Mouse (Mus musculus): ENCODE measurements around the gene Nras. TPM values are rescaled to one million over a fixed set of nuclear protein-coding genes. Genes with fewer than 3 reads are reported as not detected.

Nras gene
- polyA plus RNA-seq, 1 experiment from 2014 or later, result 125 TPM

DNA sequence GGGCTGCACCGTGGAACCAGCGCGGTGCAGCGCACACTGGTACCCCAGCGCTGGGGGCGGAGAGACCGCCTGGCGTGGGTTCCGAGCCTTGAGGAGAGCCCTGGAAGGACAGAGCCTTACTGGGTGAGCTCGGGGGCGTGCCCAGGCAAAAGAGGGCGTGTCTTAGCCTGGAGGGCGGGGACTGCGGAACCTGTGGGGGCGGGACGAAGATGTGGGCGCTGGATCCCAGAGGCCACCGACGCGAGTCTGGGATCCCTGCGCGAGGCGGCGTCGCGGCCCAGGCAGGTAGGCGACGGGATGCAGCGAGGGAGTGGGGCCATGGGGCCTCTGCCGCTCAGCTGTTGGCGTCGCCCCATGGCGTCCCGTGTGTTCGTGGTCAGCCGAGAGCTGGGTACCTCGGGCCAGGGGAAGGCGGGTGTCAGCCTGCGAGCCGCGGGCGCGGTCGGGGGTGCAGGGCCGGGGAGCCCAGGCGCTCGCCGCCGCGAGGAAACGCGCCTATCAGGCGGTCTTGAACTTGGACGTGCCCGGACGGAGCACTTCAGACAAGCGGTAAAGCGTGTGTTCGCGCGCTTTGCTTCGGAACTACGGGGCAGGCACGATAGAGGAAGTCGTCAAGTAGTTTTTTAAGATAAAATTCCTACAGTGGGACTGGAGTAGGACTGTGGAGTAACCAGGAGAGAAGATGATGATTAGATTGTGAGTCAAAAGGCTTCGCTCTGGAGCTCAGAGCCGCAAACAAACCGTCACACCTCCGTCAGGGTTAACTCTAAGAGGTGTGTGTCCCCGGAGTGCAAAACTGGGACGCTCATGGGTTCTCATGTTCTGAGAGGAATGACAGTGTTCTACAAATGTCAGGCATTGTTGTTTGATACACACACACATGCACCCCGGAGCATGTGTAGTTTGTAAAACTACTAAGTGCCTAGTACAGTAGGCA lies 44.6 kb downstream of the Nras start, which contains the start of gene Dennd2c:
Gene Dennd2c, plus strand, starts transcription at position 151 of the 937 bp plus-strand sequence.
- Histone ChIP-seq H3K4me1 (replicated peaks; ENCODE audit: control insufficient read depth, insufficient read depth, low read length) (peaks cover 12% of the 10 kb centered on the region), H3K9ac (replicated peaks; ENCODE audit: low read depth, low read length) (peak within 1 kb of the TSS; percentile 64), H3K9me3 (ENCODE audit: control insufficient read depth, low read length) (no peaks in the 10 kb centered on the region), H3K36me3 (ENCODE audit: control insufficient read depth, insufficient read depth) (no peaks in the 10 kb centered on the region), H3K4me2 (ENCODE audit: low read length) (peak within 1 kb of the TSS; percentile 97), H3K27ac (ENCODE audit: low read length) (no peak within 1 kb of the TSS), H3K4me3 (replicated peaks; ENCODE audit: low read length) (peak within 1 kb of the TSS; percentile 66), H3K27me3 (replicated peaks; ENCODE audit: control insufficient read depth, insufficient read depth, low read length) (peaks cover 12% of the 10 kb centered on the region; the same call in 1 of the 2 replicates)
- peak; percentile 94 for ATAC-seq
- WGBS, result under 1% methylated on average over 71 of the region's 72 CpGs

DNA sequence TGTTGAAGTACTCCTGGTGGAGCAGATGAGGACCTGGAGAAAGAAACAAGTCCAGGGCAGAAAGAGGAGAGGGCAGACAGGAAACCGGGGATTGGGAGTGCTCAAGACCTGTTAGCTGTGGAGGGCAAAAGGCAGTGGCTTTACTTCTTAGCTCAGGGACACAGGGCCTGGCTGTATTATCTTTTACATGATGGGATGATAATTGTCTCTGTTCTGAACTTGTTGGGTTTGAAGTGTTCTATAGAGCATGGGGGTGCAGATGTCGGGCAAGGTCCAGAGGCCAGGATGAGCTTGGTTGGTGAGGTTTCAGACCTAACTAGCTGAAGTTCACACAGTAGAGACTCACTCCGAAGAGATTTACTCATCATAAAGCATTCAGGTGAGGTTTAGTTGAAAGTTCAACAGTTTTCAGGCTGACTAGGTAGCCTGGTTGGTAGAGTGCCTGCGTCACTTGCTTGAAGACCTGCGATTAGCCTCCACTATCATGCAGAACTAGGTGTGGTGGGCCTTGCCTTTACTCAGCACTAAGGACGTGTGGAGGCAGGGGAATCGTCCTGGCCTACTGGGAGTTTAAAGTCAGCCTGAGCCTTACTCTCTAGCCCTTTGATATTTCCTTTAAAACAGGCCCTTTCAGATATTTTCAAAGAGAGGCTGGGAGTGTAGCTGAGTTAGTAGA lies 49.6 kb downstream of the Nras start:
- no peak for ATAC-seq
- no peak overlapping the region for H3K9ac ChIP-seq (replicated peaks; ENCODE audit: low read depth, low read length)
- WGBS, result 88% methylated on average over 7 of the region's 7 CpGs

DNA sequence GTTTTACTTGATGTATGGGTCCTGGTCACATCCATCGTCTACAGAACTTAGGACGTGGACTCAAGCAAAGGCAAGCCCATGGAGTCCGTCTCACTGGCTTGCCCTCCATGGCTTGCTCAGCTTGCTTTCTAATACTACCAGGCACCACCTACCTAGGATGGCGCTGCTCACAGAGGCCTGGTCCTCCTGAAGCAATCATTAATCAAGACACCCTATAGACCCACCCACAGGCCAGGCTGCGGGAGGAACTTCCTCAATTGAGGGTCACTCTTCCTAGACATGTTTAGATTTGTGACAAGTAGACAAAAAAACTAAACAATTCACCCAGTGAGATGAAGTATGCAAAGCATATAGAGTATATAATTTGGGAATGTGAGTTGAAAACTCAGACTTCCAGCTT lies 54.1 kb downstream of the Nras start:
- Histone ChIP-seq H3K4me3 (replicated peaks; ENCODE audit: low read length) (no peak overlapping the region), H3K4me2 (ENCODE audit: low read length) (no peak overlapping the region), H3K9ac (replicated peaks; ENCODE audit: low read depth, low read length) (no peak overlapping the region), H3K36me3 (ENCODE audit: control insufficient read depth, insufficient read depth) (no peaks in the 10 kb centered on the region), H3K9me3 (ENCODE audit: control insufficient read depth, low read length) (no peaks in the 10 kb centered on the region), H3K27ac (ENCODE audit: low read length) (no peak overlapping the region), H3K27me3 (replicated peaks; ENCODE audit: control insufficient read depth, insufficient read depth, low read length) (no peaks in the 10 kb centered on the region), H3K4me1 (replicated peaks; ENCODE audit: control insufficient read depth, insufficient read depth, low read length) (no peaks in the 10 kb centered on the region)
- WGBS, result 83% methylated on average over 5 of the region's 5 CpGs
- no peak for ATAC-seq

More for the DNA sequence above, 49.6 kb downstream of the Nras start:
- no peaks in the 10 kb centered on the region for H3K36me3 ChIP-seq (ENCODE audit: control insufficient read depth, insufficient read depth)
- peaks cover 4% of the 10 kb centered on the region for H3K4me1 ChIP-seq (replicated peaks; ENCODE audit: control insufficient read depth, insufficient read depth, low read length)
- H3K4me3 ChIP-seq (replicated peaks; ENCODE audit: low read length), result no peak overlapping the region
- no peak overlapping the region for H3K27ac ChIP-seq (ENCODE audit: low read length)
- H3K4me2 ChIP-seq (ENCODE audit: low read length), result no peak overlapping the region
- no peaks in the 10 kb centered on the region for H3K9me3 ChIP-seq (ENCODE audit: control insufficient read depth, low read length)
- H3K27me3 ChIP-seq (replicated peaks; ENCODE audit: control insufficient read depth, insufficient read depth, low read length), result peaks cover 6% of the 10 kb centered on the region; the same call in 1 of the 2 replicates

Other genes starting within 250 kb of the Nras start
- gene Sycp1, start 122.2 kb upstream of the Nras start, polyA plus RNA-seq (2015; fragmentation: Nextera tagmentation; extraction: Ambion mirVana), result not detected in 2 replicates
- not detected in 2 replicates for gene Nr1h5, start 94.2 kb upstream of the Nras start, polyA plus RNA-seq (2015; fragmentation: Nextera tagmentation; extraction: Ambion mirVana)
- gene Sike1, start 62.6 kb upstream of the Nras start, polyA plus RNA-seq (2015; fragmentation: Nextera tagmentation; extraction: Ambion mirVana), result 53.1 and 58.9 TPM in 2 replicates
- 465 and 523 TPM in 2 replicates for gene Csde1, start 37.9 kb upstream of the Nras start, polyA plus RNA-seq (2015; fragmentation: Nextera tagmentation; extraction: Ambion mirVana)
- not detected in 2 replicates for gene Ampd1, start 15.7 kb downstream of the Nras start, polyA plus RNA-seq (2015; fragmentation: Nextera tagmentation; extraction: Ambion mirVana)
- gene Dennd2c, start 44.3 kb downstream of the Nras start, polyA plus RNA-seq (2015; fragmentation: Nextera tagmentation; extraction: Ambion mirVana), result 0.99 and 1.4 TPM in 2 replicates
- gene Bcas2, start 113.4 kb downstream of the Nras start, polyA plus RNA-seq (2015; fragmentation: Nextera tagmentation; extraction: Ambion mirVana), result 242 and 246 TPM in 2 replicates
- 27.4 and 39.1 TPM in 2 replicates for gene Trim33, start 221.0 kb downstream of the Nras start, polyA plus RNA-seq (2015; fragmentation: Nextera tagmentation; extraction: Ambion mirVana)

All from forebrain, embryonic 16.5 days (tissue).